Mouse (Mus musculus) thymus, postnatal 14 days (tissue): ENCODE measurements around the gene Adamts13.

Experiments
- DNase-seq: peaks from one replicate; pipeline ENCODE4 v3.0.0; 2021

Adamts13 gene

DNA sequence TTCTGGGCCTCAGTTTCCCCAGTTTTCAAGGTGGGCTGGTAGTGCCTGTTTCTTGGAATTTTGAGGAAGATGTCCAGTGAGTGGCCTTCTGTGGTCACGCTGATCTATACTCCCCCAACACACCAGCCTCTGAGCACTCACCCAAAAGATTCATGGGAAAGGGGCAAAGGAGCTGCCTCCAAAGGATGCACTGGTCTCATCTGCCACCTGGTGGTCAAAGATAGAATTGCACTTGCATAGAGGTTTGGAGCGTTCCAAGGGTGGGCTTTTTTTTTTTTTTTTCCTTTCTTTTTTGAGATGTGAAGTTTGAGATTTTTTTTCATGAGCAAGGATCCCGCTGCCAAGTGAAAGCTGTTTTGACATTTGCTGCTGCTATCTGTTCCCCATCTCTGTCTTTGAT lies 65.4 kb downstream of the Adamts13 start:
- peak; percentile 86 for DNase-seq

DNA sequence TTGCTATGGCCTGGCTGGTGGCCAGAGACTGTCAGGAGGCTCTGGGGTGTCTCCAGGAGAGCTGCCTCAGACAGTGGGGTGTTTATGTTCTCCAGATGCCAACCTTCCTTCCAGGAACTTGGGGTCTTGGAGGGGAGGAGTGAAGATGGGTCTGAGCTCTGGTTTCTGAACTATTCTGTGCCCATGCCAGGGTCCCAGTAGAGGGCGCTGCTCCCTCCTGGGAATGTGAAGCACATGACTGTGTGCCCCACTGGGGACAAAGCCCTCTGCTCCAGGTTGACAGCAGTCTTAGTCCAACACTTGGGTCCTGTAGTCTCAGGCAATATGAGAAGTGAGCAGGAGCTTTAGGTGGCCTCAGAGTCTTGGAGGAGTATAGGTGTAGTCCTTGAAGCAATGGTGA lies 66.1 kb downstream of the Adamts13 start:
- peak; percentile 54 for DNase-seq

DNA sequence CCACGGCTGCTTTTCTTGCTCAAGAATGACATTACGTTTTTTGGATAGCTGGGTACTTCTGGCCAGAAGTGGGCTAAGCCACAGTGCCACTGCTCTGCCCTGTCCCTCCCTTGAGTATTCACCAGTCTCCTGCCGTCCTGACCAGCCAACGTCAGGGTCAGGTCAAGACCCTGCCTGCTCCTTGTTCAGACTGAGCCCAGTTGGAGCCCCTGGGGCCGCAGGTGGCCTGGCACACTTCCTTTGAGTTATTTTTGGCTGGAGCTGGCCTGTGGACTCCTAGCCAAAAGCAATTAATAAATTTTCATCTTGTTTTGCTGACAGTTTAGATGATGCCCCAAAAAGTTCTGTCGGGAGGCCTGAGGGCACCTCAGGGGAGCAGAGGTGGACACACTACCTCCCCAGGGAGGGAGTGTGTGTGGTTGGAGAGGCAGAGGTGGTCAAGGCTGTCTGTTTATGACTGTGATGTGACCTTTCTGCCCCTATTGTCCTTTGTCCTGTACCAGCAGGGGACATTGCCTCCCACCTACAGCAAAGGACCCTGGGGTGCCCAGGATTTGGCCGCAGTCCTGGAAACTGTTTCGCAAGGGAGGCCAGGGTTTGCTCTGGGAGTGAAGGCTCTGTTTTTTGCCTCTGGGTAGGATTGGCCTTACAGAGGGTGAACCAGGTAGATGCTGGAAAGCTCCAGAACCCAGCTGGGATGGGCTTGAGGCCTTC lies 69.1 kb downstream of the Adamts13 start:
- DNase-seq: no peak

DNA sequence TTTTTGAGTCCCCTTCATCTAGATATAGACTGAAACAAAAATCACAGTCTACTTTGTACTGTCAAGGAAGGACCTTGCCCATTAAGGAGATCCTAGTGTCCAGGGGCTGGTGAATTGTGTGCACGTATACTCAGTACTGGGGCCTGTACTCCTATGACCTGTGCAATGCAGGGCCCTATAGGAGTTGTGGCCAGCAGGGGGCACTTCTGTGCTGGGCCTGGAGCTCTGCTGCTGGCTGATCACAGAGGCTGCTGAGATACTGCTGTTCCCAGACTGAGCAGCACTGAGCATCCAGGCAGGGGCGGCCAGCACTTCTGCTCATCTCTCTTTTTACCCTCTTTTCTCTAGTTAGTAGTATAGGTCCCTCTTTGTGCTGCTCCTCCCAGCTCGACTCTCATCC lies 70.2 kb downstream of the Adamts13 start:
- peak; percentile 91 for DNase-seq

DNA sequence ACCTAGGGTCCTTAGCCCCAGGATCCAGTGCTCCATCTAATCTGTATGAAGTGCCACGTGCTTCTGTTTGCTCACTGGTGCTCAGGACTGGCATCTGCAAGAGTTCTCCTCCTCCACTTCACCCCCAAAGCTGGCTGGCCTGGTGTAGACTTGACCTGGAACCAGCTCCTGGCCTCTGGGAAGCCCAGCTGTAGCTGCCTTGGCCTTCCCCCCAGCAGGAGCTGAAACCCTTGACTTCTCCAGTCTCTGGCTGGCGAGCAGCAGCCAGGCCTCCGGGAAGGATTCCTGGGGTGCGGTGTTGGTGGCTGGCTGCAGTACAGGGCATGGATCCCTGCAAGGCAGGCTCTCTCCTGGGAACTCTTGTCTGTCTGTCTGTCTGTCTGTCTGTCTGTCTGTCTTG lies 71.0 kb downstream of the Adamts13 start:
- DNase-seq: no peak

DNA sequence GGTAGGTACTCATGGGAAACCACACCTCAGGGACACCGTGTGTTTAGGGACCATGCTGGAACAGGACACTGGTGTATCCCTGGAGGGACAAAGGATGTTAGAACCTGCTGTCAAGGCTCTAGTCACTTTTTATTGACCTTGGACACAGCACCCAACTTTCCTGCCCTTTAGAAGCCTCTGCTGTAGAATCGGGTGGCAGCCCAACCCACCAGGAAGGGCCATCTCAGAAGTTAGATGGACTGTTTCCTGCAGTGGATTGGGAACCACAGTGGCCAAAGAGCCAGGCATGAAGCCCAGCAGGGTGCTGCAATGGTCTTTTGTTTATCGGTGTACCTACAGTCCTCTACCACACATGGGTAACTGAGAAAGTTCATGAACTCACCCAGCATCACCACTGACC lies 71.4 kb downstream of the Adamts13 start:
- DNase-seq: no peak

DNA sequence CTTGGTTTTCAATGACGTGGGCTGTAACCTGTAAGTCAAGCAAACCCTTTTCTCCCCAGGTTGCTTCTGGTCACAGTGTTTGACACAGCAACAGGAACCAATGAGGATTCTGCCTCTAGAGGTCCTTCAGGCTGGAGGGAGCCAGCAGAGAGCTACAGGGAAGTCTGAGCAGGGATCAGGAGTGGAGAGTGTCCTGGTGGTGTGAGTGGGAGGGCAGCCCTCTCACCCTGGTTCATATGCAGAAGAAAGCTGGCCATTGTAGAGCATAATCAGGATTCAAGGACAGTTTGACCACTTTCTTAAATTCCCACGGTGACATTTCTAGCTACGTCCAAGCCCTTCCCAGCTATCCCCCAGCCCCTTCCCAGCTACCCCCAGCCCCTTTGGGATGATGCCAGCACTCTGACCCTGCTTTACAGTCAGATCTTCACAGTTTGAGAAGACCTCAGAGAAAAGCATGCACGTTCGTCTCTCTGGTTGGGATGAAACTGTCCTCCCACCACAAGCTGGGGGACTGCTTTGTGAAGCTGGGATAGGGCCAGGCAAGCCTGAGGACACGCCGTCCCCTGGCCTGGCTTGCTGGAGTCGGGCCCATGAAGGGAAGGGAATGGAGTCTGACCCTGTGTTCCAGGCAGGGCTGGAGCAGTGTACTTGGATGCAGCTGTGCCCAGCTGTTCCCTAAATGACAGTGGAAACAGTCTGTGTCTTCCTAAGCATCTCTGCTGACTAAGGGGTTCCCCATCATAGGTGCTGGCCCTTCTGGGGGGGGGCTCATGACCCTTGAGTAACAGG lies 73.0 kb downstream of the Adamts13 start:
- no peak for DNase-seq

DNA sequence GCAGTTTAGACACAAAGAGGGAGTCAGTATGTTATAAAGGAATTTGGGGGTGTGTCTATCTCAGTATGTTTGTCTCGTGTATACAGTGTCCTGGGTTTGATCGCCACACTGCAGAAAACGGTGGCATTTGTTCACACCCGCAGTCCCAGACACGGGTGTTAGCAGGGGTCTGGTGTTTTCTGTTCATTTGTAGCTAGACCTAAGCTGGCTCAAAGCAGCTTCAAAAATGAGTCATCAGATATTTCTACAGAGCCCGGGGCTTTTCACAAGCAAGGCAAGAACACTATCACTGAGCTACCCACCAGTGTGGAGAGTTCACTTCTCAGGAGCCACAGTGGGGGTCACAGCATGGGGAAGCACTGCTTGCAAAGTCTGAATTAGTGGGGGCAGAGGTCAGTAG lies 76.2 kb downstream of the Adamts13 start:
- no peak for DNase-seq

DNA sequence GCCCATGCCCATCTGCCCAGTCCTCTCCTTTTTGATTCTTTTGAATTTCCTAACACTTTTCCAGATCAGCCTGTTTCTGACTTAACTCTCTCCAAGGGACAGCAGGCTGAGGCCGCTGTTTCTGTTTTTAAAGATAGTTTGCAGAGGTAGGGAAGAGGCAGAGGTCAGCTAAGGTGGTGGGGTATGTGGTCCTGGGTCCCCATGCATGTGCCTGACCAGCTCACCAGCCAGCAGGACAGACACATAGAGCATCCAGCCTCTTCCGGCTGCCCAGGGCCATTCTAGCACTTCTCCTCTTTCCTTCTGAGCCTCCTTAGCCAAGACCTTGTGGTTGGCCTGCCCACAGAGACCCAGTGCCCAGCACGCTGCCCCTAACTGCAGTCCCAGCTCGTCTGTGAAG lies 85.0 kb downstream of the Adamts13 start:
- no peak for DNase-seq

DNA sequence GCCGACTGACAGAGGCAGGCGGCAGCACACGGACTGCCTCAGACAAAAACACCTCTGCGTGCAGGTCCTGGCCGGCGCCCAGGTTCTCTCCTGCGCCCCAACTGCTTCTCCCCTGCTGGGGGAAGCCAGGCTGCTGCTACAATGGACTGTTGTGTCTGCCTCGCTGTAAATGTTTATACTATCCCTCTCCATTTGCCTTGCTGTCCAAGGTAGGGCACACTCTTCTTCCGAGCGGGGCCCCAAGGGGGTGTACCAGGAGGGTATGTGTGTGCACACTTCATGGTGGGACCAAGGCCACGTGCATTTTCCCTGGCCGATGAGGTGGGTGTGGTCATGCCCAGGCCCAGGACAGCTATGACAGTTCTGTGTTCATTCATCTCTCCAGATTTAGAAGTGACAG lies 85.5 kb downstream of the Adamts13 start:
- no peak for DNase-seq

DNA sequence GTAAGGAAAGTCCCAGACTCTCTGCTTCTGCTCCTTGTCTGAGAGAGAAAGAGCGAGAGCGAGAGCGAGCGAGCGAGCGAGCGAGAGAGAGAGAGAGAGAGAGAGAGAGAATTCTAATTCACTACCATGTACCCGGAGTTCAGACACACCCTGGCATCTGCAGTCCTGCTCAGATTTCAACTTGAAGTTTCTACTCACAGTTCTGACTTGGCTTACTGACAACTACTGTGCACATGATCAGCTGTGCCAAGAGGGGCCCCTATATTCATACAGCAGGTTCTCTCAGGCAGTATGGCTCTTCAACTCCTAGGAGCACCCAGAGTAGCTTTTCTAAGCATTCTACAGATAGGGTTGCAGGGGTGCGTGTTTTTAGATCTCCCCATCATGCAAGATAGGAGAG lies 86.0 kb downstream of the Adamts13 start:
- DNase-seq: no peak
